Mouse (Mus musculus) heart, postnatal 0 days (tissue): Measurements from ENCODE around the gene Igfbp7.

Experiments
- CTCF ChIP-seq: IDR thresholded peaks from 2 replicates; pipeline ENCODE4 v1.5.1; 2016; ENCODE audit warnings: antibody characterized with exemption, control low read depth, low read depth
- EP300 ChIP-seq: IDR thresholded peaks from 2 replicates; pipeline ENCODE4 v1.6.1; 2016; ENCODE audit warnings: antibody characterized with exemption, low read depth

DNA sequence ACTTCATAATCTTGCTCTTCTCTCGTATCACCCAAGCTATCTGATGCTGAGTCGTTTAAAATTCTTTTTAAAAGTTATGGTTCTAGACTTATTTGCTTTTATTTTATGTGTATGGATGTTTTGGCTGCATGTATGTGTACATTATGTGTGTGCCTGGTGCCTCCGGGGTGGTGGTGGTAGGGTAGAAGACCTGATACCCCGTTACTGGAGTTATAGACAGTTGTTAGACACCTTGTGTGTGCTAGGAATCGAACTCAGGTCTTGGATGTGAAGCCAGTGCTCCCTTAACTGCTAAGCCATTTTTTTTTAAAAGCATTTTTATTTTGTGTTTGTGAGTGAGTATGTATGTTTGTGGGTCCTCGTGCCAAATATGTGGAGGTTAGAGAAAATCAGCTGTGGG lies 689 bp upstream of the Igfbp7 start:
- no peak for TF ChIP-seq CTCF
- no peak for TF ChIP-seq EP300
